Mouse (Mus musculus) bone marrow, adult 2 months (tissue): ENCODE measurements around the gene Klhl18. TPM values are rescaled to one million over a fixed set of nuclear protein-coding genes. Genes with fewer than 3 reads are reported as not detected.
"Not testable (repeated sequence)": the region's sequence is repeated elsewhere in the genome, so short reads cannot be mapped to it uniquely, and the experiment has no call there.

Experiments
- H3K27ac ChIP-seq: fragments of 200-500 bp; 2 replicates; pipeline ENCODE4 v1.5.1; 2012; ENCODE audit warnings: low read depth, mild to moderate bottlenecking, control low read depth, inconsistent platforms, low read length; ENCODE audit not compliant: control insufficient read depth, poor library complexity, insufficient read depth
- H3K4me1 ChIP-seq: fragments of 200-500 bp; 2 replicates; pipeline ENCODE4 v1.6.1; 2011; ENCODE audit warnings: low read length; ENCODE audit not compliant: control insufficient read depth, insufficient read depth
- H3K4me3 ChIP-seq: fragments of 200-500 bp; replicated peaks from 2 replicates; pipeline ENCODE3; 2011; ENCODE audit warnings: mild to moderate bottlenecking, low read depth, low read length, control low read depth; ENCODE audit not compliant: control insufficient read depth
- CTCF ChIP-seq: fragments of 200-500 bp; IDR thresholded peaks from 2 replicates; pipeline ENCODE4 v1.5.1; 2011; ENCODE audit warnings: low read length, control low read depth; ENCODE audit not compliant: control insufficient read depth, insufficient read depth
- POLR2A ChIP-seq: fragments of 200-500 bp; IDR thresholded peaks from 2 replicates; pipeline ENCODE4 v1.6.1; 2011; ENCODE audit warnings: low read depth, mild to moderate bottlenecking, control low read depth, low read length, borderline replicate concordance; ENCODE audit not compliant: control insufficient read depth
- WGBS: fragments of 180-500 bp; shearing (Covaris S2); methylation state at CpG from one replicate; pipeline ENCODE4 v1.1.7; 2018; 5-methylcytosine and 5-hydroxymethylcytosine counted together
- polyA plus RNA-seq: library from polyadenylated mRNA; stranded (reverse); fragments of >200 nt; gene quantifications from 2 replicates; pipeline ENCODE4 v1.2.4, GENCODE M21; 2011; ENCODE audit warnings: low replicate concordance; ENCODE audit not compliant: missing spikeins, insufficient read depth, insufficient read length

Gene Klhl18
- polyA plus RNA-seq, 1 experiment: 18.4 TPM

GRCm38 (mm10) chr9:110390843-110391242 is 85.7 kb downstream of the Klhl18 start:
- H3K4me3 ChIP-seq: no peak overlapping the region
- no peaks in the 10 kb centered on the region for H3K4me1 ChIP-seq
- no peak overlapping the region for H3K27ac ChIP-seq
- WGBS: 77% methylated on average over 3 of the region's 3 CpGs
- TF ChIP-seq POLR2A (no peak), CTCF (no peak)

GRCm38 (mm10) chr9:110388011-110388410 is 88.5 kb downstream of the Klhl18 start:
- TF ChIP-seq CTCF (no peak), POLR2A (no peak)
- 86% methylated on average over 7 of the region's 7 CpGs for WGBS
- H3K4me3 ChIP-seq: no peak overlapping the region
- no peaks in the 10 kb centered on the region for H3K4me1 ChIP-seq
- no peak overlapping the region for H3K27ac ChIP-seq

- H3K4me1 ChIP-seq: no peaks in the 10 kb centered on the region
- no peak overlapping the region for H3K4me3 ChIP-seq
- 83% methylated on average over 7 of the region's 7 CpGs for WGBS
- H3K27ac ChIP-seq: no peak overlapping the region
- TF ChIP-seq CTCF (no peak), POLR2A (no peak)
Observed at GRCm38 (mm10) chr9:110384369-110384929, 92.0 kb downstream of the Klhl18 start.

GRCm38 (mm10) chr9:110381292-110381691 is 95.2 kb downstream of the Klhl18 start:
- H3K4me3 ChIP-seq: no peak overlapping the region
- no peak overlapping the region for H3K27ac ChIP-seq
- TF ChIP-seq CTCF: no peak
- no peak for TF ChIP-seq POLR2A
- WGBS: 84% methylated on average over 12 of the region's 12 CpGs
- no peaks in the 10 kb centered on the region for H3K4me1 ChIP-seq

GRCm38 (mm10) chr9:110380662-110381061 is 95.8 kb downstream of the Klhl18 start:
- 85% methylated on average over 21 of the region's 21 CpGs for WGBS
- Histone ChIP-seq H3K4me1 (no peaks in the 10 kb centered on the region), H3K4me3 (no peak overlapping the region), H3K27ac (no peak overlapping the region; the same call in 1 of the 2 replicates)
- no peak for TF ChIP-seq POLR2A
- TF ChIP-seq CTCF: no peak

GRCm38 (mm10) chr9:110379361-110379760 is 97.1 kb downstream of the Klhl18 start:
- Histone ChIP-seq H3K27ac (no peak overlapping the region), H3K4me1 (no peaks in the 10 kb centered on the region), H3K4me3 (no peak overlapping the region)
- WGBS: 91% methylated on average over 8 of the region's 8 CpGs
- TF ChIP-seq POLR2A (no peak), CTCF (no peak)

- WGBS: 86% methylated on average over 15 of the region's 15 CpGs
- not testable (repeated sequence) for H3K27ac ChIP-seq, H3K4me1 ChIP-seq, H3K4me3 ChIP-seq
Observed at GRCm38 (mm10) chr9:110377655-110378054, 98.8 kb downstream of the Klhl18 start.

Other genes starting within 250 kb of the Klhl18 start
- gene Cspg5, start 232.9 kb downstream of the Klhl18 start, polyA plus RNA-seq: 0.41 and 2.5 TPM in 2 replicates
- gene Elp6, start 171.5 kb downstream of the Klhl18 start, polyA plus RNA-seq: 5.0 and 6.6 TPM in 2 replicates
- gene Scap, start 143.4 kb downstream of the Klhl18 start, polyA plus RNA-seq: 8.3 and 10.7 TPM in 2 replicates
- gene Ptpn23, start 68.5 kb downstream of the Klhl18 start, polyA plus RNA-seq: 7.6 and 20.4 TPM in 2 replicates
- gene Ngp, start 56.9 kb downstream of the Klhl18 start, polyA plus RNA-seq: 1,341 and 3,924 TPM in 2 replicates
- not detected in 2 replicates for gene Kif9, start 264 bp upstream of the Klhl18 start, polyA plus RNA-seq
- 39.4 and 65.9 TPM in 2 replicates for gene Setd2, start 55.9 kb upstream of the Klhl18 start, polyA plus RNA-seq
- 13.3 and 23.7 TPM in 2 replicates for gene Nradd, start 147.8 kb upstream of the Klhl18 start, polyA plus RNA-seq
- gene Nbeal2, start 177.5 kb upstream of the Klhl18 start, polyA plus RNA-seq: 46.2 and 119 TPM in 2 replicates
- gene Ccdc12, start 179.8 kb upstream of the Klhl18 start, polyA plus RNA-seq: 90.8 and 168 TPM in 2 replicates